Mouse (Mus musculus) lung, embryonic 15.5 days (tissue): ENCODE data around the gene Pld2. TPM values are rescaled to one million over a fixed set of nuclear protein-coding genes. Genes with fewer than 3 reads are reported as not detected.
"Not testable (repeated sequence)": the region's sequence is repeated elsewhere in the genome, so short reads cannot be mapped to it uniquely, and the experiment has no call there.

Experiments used
- ATAC-seq: fragments of 200-750 bp; cut with Nextera tagmentation; 2 replicates; pipeline ENCODE4 v1.8.0; 2017; ENCODE audit warnings: moderate number of reproducible peaks, borderline replicate concordance; ENCODE audit not compliant: low FRiP score, low TSS enrichment; ENCODE audit errors: extremely low read depth
- H3K27ac ChIP-seq: fragments of 300-500 bp; sonication (generic); 2 replicates; pipeline ENCODE4 v1.5.1; 2015; ENCODE audit warnings: moderate library complexity, mild to moderate bottlenecking, inconsistent platforms
- H3K27me3 ChIP-seq: fragments of 300-500 bp; sonication (generic); 2 replicates; pipeline ENCODE4 v1.6.1; 2015; ENCODE audit warnings: inconsistent platforms
- H3K36me3 ChIP-seq: fragments of 300-500 bp; sonication (generic); 2 replicates; pipeline ENCODE4 v1.6.1; 2015; ENCODE audit warnings: inconsistent platforms
- H3K4me1 ChIP-seq: fragments of 300-500 bp; sonication (generic); 2 replicates; pipeline ENCODE4 v1.6.1; 2015; ENCODE audit warnings: inconsistent platforms
- H3K4me2 ChIP-seq: fragments of 300-500 bp; sonication (generic); 2 replicates; pipeline ENCODE4 v1.6.1; 2015; ENCODE audit warnings: inconsistent platforms, mild to moderate bottlenecking, moderate library complexity
- H3K4me3 ChIP-seq: fragments of 300-500 bp; sonication (generic); 2 replicates; pipeline ENCODE4 v1.5.1; 2015; ENCODE audit warnings: mild to moderate bottlenecking, inconsistent platforms
- H3K9ac ChIP-seq: fragments of 300-500 bp; sonication (generic); 2 replicates; pipeline ENCODE4 v1.6.1; 2015; ENCODE audit warnings: inconsistent platforms
- H3K9me3 ChIP-seq: fragments of 300-500 bp; sonication (generic); 2 replicates; pipeline ENCODE4 v1.6.1; 2016; ENCODE audit warnings: inconsistent platforms
- WGBS: fragments of 180-500 bp; shearing (Covaris S2); methylation state at CpG from one replicate; pipeline ENCODE4 v1.1.7; 2015; 5-methylcytosine and 5-hydroxymethylcytosine counted together
- polyA plus RNA-seq: library from polyadenylated mRNA; unstranded; fragments of >200 nt; fragmentation: Nextera tagmentation; extraction: Ambion mirVana; gene quantifications from 2 replicates; pipeline ENCODE4 v1.2.1, GENCODE M21; 2015

Gene Pld2
- polyA plus RNA-seq, 1 experiment from 2014 or later = 8.9 TPM

DNA sequence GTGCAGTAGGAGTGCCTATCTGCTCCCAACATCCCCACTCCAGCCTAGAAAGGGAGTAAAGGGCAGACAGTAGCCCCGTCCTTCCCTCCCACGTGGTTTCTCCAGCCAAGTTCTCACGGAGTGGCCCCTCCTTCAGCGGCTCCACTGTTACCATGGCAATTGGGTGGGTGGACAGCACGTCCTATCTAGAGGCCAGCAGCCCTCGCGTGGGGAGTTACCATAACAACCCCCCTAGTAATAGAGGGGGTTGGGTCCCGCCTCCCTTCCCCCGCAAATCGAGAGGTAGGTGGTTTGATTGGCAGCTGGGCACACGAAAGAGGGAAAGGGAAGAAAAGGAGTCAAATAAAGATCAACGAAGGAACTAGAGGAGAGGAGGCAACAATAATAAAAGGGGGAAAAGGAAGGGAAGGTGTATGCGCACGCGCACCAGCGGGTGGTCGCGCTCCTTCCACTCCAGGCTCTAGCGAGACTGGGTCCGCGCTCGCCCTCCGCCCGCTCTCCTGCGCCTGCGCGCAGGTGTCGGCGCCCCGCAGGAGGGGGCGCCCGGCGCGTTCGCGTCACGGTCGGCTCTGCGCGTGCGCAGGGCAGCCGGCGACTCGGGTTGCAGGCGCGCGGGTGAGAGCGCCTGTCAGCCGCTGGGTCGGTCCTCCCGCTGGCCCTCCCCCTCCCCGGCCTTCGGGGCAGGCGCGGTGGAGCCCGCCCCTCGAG is 22.6 kb downstream of the Pld2 start, which contains the start of gene Mink1:
Gene Mink1, plus strand, starts transcription at position 595 of the 708 bp plus-strand sequence.
- Histone ChIP-seq H3K4me2 (peak within 1 kb of the TSS; percentile 91), H3K4me3 (peak within 1 kb of the TSS; percentile 85), H3K36me3 (no peaks in the 10 kb centered on the region), H3K27ac (peak within 1 kb of the TSS; percentile 85), H3K4me1 (peaks cover 17% of the 10 kb centered on the region), H3K9ac (peak within 1 kb of the TSS; percentile 77), H3K27me3 (no peaks in the 10 kb centered on the region), H3K9me3 (no peaks in the 10 kb centered on the region)
- WGBS = under 1% methylated on average over 47 of the region's 57 CpGs
- ATAC-seq = peak; percentile 88

GRCm38 (mm10) chr11:70562995-70563469 is 23.2 kb downstream of the Pld2 start:
- no peaks in the 10 kb centered on the region for H3K27me3 ChIP-seq
- no peak; the same call in 1 of the 2 replicates for ATAC-seq
- H3K4me1 ChIP-seq = peaks cover 17% of the 10 kb centered on the region
- H3K36me3 ChIP-seq = no peaks in the 10 kb centered on the region
- H3K27ac ChIP-seq = peak overlapping the region; percentile 85
- H3K9ac ChIP-seq = peak overlapping the region; percentile 77
- H3K4me2 ChIP-seq = peak overlapping the region; percentile 91
- H3K9me3 ChIP-seq = no peaks in the 10 kb centered on the region
- H3K4me3 ChIP-seq = peak overlapping the region; percentile 85
- under 1% methylated on average over 26 of the region's 31 CpGs for WGBS

GRCm38 (mm10) chr11:70563470-70564275 is 23.8 kb downstream of the Pld2 start:
- 2% methylated on average over 25 of the region's 25 CpGs for WGBS
- peak; percentile 11; the same call in 1 of the 2 replicates for ATAC-seq

DNA sequence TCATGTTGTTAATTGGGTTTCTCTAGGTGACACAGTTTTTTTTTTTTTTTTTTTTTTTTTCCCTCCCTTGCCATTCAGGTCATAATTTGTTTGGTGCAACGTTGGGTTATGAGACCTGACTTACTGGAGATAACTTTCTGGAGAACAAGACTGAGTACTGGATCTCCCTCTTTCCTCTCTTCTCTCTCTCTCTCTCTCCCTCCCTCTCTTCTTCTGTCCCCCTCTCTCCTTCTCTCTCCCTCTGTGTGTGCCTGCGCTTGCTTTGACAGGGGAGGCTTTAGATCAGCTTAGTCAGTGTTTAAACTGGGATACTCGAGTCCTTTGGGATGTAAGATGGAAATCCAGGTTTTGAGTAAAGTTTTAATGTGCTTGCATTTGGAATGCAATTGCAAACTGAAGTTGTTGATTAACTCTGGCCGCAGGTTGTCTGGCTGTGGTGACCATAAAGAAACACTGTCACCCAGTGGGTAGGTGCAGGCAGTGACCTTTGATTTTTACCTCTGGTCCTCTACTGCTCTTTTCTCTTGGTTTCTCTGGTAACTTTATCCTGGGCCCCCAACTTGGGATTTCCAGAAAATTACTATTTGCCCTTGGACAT is 24.5 kb downstream of the Pld2 start:
- H3K4me2 ChIP-seq = peak overlapping the region; percentile 91
- 30% methylated on average over 4 of the region's 4 CpGs for WGBS
- no peak for ATAC-seq
- no peaks in the 10 kb centered on the region for H3K9me3 ChIP-seq
- H3K27me3 ChIP-seq = no peaks in the 10 kb centered on the region
- H3K36me3 ChIP-seq = no peaks in the 10 kb centered on the region
- H3K27ac ChIP-seq = peak overlapping the region; percentile 85
- peak overlapping the region; percentile 85 for H3K4me3 ChIP-seq
- H3K4me1 ChIP-seq = peaks cover 17% of the 10 kb centered on the region
- peak overlapping the region; percentile 77; the same call in 1 of the 2 replicates for H3K9ac ChIP-seq

More at GRCm38 (mm10) chr11:70563470-70564275, 23.8 kb downstream of the Pld2 start:
- peak overlapping the region; percentile 85 for H3K27ac ChIP-seq
- H3K36me3 ChIP-seq = no peaks in the 10 kb centered on the region
- H3K9me3 ChIP-seq = no peaks in the 10 kb centered on the region
- H3K27me3 ChIP-seq = no peaks in the 10 kb centered on the region
- H3K9ac ChIP-seq = peak overlapping the region; percentile 77
- H3K4me1 ChIP-seq = peaks cover 17% of the 10 kb centered on the region
- H3K4me3 ChIP-seq = peak overlapping the region; percentile 85
- peak overlapping the region; percentile 91 for H3K4me2 ChIP-seq

GRCm38 (mm10) chr11:70566586-70566985 is 26.7 kb downstream of the Pld2 start:
- ATAC-seq = no peak
- H3K9ac ChIP-seq = no peak overlapping the region
- no peak overlapping the region for H3K27ac ChIP-seq
- H3K4me1 ChIP-seq = peaks cover 17% of the 10 kb centered on the region
- no peak overlapping the region for H3K4me2 ChIP-seq
- H3K9me3 ChIP-seq = no peaks in the 10 kb centered on the region
- 80% methylated on average over 7 of the region's 7 CpGs for WGBS
- H3K27me3 ChIP-seq = no peaks in the 10 kb centered on the region
- H3K36me3 ChIP-seq = no peaks in the 10 kb centered on the region
- H3K4me3 ChIP-seq = no peak overlapping the region

DNA sequence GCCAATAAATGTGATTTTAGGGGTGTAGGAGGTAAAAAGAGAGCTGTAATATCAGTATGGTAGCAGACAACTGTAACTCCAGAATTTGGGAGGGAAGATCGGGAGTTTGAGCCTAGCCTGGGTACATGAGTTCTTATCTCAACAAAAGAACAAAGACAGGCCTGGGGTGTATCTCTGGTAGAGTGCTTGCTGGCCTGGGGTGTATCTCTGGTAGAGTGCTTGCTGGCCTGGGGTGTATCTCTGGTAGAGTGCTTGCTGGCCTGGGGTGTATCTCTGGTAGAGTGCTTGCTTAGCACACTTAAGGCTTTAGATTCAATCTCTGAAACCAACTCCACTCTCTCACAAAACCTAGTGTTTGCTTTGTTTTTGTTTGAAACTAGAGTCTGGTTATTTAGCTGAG is 30.8 kb downstream of the Pld2 start:
- H3K4me2 ChIP-seq, H3K9ac ChIP-seq, H3K27ac ChIP-seq, H3K9me3 ChIP-seq, H3K4me1 ChIP-seq, H3K36me3 ChIP-seq, H3K4me3 ChIP-seq, H3K27me3 ChIP-seq, ATAC-seq: not testable (repeated sequence)
- WGBS = 79% methylated on average over 1 of the region's 1 CpGs

DNA sequence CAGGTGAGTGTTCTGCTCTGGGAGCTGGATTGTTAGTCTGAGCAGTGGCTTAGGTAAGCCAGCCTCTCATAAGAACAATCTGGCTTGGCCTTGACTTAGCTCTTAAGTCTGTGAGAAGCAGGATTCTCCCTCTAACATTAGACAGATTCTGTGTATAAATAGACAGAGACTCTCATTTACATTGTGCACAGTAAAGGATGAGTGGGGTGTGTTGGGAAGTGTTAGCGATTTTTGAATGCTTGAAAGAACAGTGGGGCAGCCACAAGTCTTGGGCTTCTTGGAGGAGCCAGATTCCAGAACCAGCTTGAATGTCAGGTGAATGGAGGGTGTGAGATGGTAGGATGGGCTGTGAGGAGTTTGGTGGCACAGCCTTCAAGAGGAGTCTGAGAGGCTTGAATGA is 31.8 kb downstream of the Pld2 start:
- H3K36me3 ChIP-seq = no peaks in the 10 kb centered on the region
- no peaks in the 10 kb centered on the region for H3K9me3 ChIP-seq
- no peak overlapping the region for H3K9ac ChIP-seq
- H3K4me1 ChIP-seq = peaks cover 6% of the 10 kb centered on the region; the same call in 1 of the 2 replicates
- no peak overlapping the region for H3K27ac ChIP-seq
- H3K4me3 ChIP-seq = no peak overlapping the region
- 79% methylated on average over 1 of the region's 1 CpGs for WGBS
- H3K4me2 ChIP-seq = no peak overlapping the region
- no peaks in the 10 kb centered on the region for H3K27me3 ChIP-seq
- no peak for ATAC-seq

DNA sequence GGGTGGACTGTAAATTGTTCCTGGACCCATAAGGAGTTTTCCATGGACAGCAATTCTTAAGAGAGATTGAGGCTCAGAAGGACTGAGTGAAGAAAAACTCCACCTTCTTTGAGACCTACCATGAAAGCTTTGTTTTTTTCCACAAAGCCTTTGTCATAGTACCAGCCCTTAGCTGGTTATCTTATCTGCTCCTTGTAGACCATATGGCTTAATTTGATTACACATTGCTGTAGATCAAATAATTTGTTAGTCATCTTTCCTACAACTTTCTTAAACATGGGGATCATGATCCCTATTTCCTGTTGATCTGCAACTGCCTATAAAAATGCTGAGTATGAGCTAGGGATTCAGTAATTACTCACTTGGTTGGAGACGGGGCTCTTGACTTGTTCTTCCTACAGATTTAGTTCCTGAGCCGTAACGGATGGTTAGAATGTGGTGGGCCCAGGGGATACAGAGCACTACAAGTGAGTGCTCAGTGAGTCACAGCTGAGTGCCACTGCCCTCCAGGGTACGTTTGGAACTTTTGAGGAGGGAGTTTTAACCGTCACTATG is 32.6 kb downstream of the Pld2 start:
- Histone ChIP-seq H3K4me2 (no peak overlapping the region), H3K4me3 (no peak overlapping the region), H3K36me3 (no peaks in the 10 kb centered on the region), H3K4me1 (peaks cover 10% of the 10 kb centered on the region), H3K27me3 (no peaks in the 10 kb centered on the region), H3K9ac (no peak overlapping the region), H3K27ac (no peak overlapping the region), H3K9me3 (no peaks in the 10 kb centered on the region)
- no peak for ATAC-seq
- WGBS = 46% methylated on average over 5 of the region's 5 CpGs

- Histone ChIP-seq H3K27me3 (no peaks in the 10 kb centered on the region), H3K4me2 (no peak overlapping the region), H3K9me3 (no peaks in the 10 kb centered on the region), H3K36me3 (no peaks in the 10 kb centered on the region), H3K9ac (no peak overlapping the region), H3K27ac (no peak overlapping the region), H3K4me3 (no peak overlapping the region), H3K4me1 (peaks cover 23% of the 10 kb centered on the region)
- 78% methylated on average over 6 of the region's 6 CpGs for WGBS
- no peak for ATAC-seq
Measured at GRCm38 (mm10) chr11:70573872-70574271, 34.0 kb downstream of the Pld2 start.

DNA sequence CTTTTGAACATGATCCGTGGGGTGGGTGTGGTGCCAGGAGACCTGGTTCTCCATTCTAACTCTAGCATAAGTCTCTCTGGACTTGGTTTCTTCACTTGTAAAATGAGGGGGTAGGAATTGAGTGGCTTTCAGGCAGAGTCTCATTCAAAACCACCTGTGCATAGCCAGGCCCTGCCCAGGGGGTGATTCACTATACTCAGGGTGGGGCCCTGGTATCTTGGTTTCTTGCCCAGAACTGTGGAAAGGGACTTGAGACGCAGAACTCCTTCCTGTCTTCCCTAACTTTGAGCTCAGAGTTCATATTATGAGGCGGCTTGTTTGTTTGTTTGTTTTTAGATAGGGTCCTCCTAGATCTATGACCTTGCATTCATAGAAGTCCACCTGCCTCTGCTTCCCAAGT is 37.3 kb downstream of the Pld2 start:
- 61% methylated on average over 3 of the region's 3 CpGs for WGBS
- Histone ChIP-seq H3K27me3 (no peaks in the 10 kb centered on the region), H3K36me3 (no peaks in the 10 kb centered on the region), H3K9ac (no peak overlapping the region), H3K4me3 (no peak overlapping the region), H3K4me1 (peaks cover 41% of the 10 kb centered on the region), H3K9me3 (no peaks in the 10 kb centered on the region), H3K4me2 (no peak overlapping the region), H3K27ac (no peak overlapping the region)
- ATAC-seq = no peak

DNA sequence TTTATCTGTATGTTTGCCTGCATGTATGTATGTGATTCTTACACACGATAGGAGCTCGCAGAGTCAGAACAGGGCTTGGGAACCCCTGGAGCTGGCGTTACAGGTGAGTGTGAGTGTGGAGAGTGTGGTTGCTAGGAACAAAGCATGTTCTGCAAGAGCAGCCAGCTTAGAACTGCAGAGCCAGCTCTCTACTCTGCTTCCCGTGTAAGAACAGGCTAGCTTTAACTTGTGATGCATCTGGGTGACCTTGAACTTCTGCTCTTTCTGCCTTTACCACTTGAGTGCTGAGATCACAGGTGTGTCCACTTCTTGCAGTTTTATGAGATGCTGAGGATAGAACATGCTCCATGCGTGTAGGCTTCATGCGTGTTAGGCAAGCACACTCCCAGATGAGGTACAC is 39.1 kb downstream of the Pld2 start:
- Histone ChIP-seq H3K4me3 (no peak overlapping the region), H3K9ac (no peak overlapping the region), H3K36me3 (no peaks in the 10 kb centered on the region), H3K4me2 (no peak overlapping the region), H3K27ac (no peak overlapping the region), H3K27me3 (no peaks in the 10 kb centered on the region), H3K9me3 (no peaks in the 10 kb centered on the region), H3K4me1 (peaks cover 52% of the 10 kb centered on the region)
- 81% methylated on average over 6 of the region's 6 CpGs for WGBS
- no peak for ATAC-seq
